ENCODE assay signal across 10 mouse cellular contexts in the genomic region with DNA sequence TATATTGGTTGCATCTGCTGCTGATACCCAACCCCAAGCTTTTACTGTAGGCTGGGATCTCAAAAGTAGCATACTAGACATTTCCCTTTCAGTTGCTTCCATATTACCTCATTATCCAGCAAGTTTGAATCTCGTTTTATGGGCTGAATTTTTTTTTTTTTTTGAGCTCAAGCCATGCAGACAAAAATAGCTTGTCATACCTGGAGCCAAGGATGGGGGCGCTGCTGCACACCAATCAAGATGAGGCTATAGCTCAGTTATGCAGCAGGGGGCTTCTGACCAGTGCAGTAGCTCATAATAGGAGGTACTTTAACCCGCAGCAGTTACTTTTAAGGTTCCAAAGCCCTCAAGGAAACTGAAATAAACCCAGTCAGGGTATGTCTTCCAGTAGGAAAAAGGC. TPM values are rescaled to one million over a fixed set of nuclear protein-coding genes. Genes with fewer than 3 reads are reported as not detected.
DNase-seq lines count a peak whose midpoint lies in the region; ATAC-seq and TF ChIP-seq lines count a peak whose summit lies in the region.
"Had no signal": no experiment of that assay in that cellular context is flagged by ENCODE, and none has a peak within 500 bp of the region (broad histone marks: within the 10 kb centered on the region; RNA-seq: fewer than 3 reads in every experiment).

No protein-coding gene starts in this region.

- TF ChIP-seq CTCF in lung, embryonic 14.5 days (IDR thresholded peaks at IDR 0.05; ENCODE audit: low read depth), result peak; percentile 61
- TF ChIP-seq CTCF in Patski (IDR thresholded peaks at IDR 0.05), result peak; percentile 68
- peak; percentile 42; the same call in 1 of the 2 replicates for TF ChIP-seq CTCF in small intestine, adult 2 months (IDR thresholded peaks at IDR 0.05; ENCODE audit: extremely low read depth, insufficient read length, insufficient replicate concordance, low read depth, low read length)

- H3K27me3 ChIP-seq in forebrain, embryonic 14.5 days (replicated peaks; ENCODE audit: control insufficient read depth, insufficient read depth, low read length), result no peaks in the 10 kb centered on the region
- no peaks in the 10 kb centered on the region for H3K27me3 ChIP-seq in forebrain, embryonic 15.5 days
- no peaks in the 10 kb centered on the region for H3K27me3 ChIP-seq in lung, embryonic 14.5 days (ENCODE audit: insufficient read depth, low read length)
- no peaks in the 10 kb centered on the region for H3K27me3 ChIP-seq in Patski
- H3K27me3 ChIP-seq in small intestine, adult 2 months (ENCODE audit: control insufficient read depth, insufficient read depth, low read length), result no peaks in the 10 kb centered on the region
- H3K27me3 ChIP-seq: hindbrain, embryonic 15.5 days had no signal

- no peak for TF ChIP-seq POLR2A in small intestine, adult 2 months (IDR thresholded peaks at IDR 0.05; ENCODE audit: low read depth, low read length)

- H3K4me1 ChIP-seq in forebrain, embryonic 14.5 days (ENCODE audit: control insufficient read depth, insufficient read depth, low read length), result no peaks in the 10 kb centered on the region
- peaks cover 5% of the 10 kb centered on the region for H3K4me1 ChIP-seq in forebrain, embryonic 15.5 days
- no peaks in the 10 kb centered on the region for H3K4me1 ChIP-seq in lung, embryonic 14.5 days (ENCODE audit: insufficient read depth)
- peaks cover 10% of the 10 kb centered on the region; the same call in 1 of the 2 replicates for H3K4me1 ChIP-seq in small intestine, adult 2 months (ENCODE audit: control insufficient read depth, insufficient read depth, insufficient read length, low read length)
- H3K4me1 ChIP-seq: hindbrain, embryonic 15.5 days had no signal

- DNase-seq in forebrain, embryonic 14.5 days (ENCODE audit: low spot score), result peak; percentile 34
- peak; percentile 78 for DNase-seq in lung, embryonic 14.5 days
- no peak for DNase-seq in lung, postnatal 25 days (ENCODE audit: low spot score)
- DNase-seq in Patski (ENCODE audit: low read depth, low spot score), result no peak
- peak; percentile 67 for DNase-seq in kidney, postnatal 10 days
- DNase-seq in heart, adult 18-20 months, result no peak

- no peak overlapping the region for H3K27ac ChIP-seq in forebrain, embryonic 14.5 days (ENCODE audit: low read depth, low read length)
- H3K27ac ChIP-seq in forebrain, embryonic 15.5 days (replicated peaks), result no peak overlapping the region
- H3K27ac ChIP-seq in lung, embryonic 14.5 days (ENCODE audit: low read depth), result no peak overlapping the region
- H3K27ac ChIP-seq in small intestine, adult 2 months (ENCODE audit: insufficient read depth, low read depth, low read length), result no peak overlapping the region
- H3K27ac ChIP-seq: hindbrain, embryonic 15.5 days had no signal

- H3K4me2 ChIP-seq in forebrain, embryonic 14.5 days (ENCODE audit: low read length), result no peak overlapping the region
- no peak overlapping the region for H3K4me2 ChIP-seq in forebrain, embryonic 15.5 days (replicated peaks)
- no peak overlapping the region for H3K4me2 ChIP-seq in lung, embryonic 14.5 days
- H3K4me2 ChIP-seq: hindbrain, embryonic 15.5 days had no signal

- H3K9ac ChIP-seq in forebrain, embryonic 14.5 days (ENCODE audit: low read length), result no peak overlapping the region
- H3K9ac ChIP-seq in forebrain, embryonic 15.5 days (replicated peaks), result no peak overlapping the region
- H3K9ac ChIP-seq in lung, embryonic 14.5 days, result no peak overlapping the region
- H3K9ac ChIP-seq: hindbrain, embryonic 15.5 days had no signal

- whole genome bisulfite sequencing in forebrain, embryonic 14.5 days, result 24% methylated on average over 3 of the region's 3 CpGs
- WGBS in forebrain, embryonic 15.5 days, result 19% methylated on average over 3 of the region's 3 CpGs
- WGBS in lung, embryonic 14.5 days, result 27% methylated on average over 3 of the region's 3 CpGs
- WGBS in small intestine, adult 2 months, result 42% methylated on average over 3 of the region's 3 CpGs

- in situ Hi-C loops in Patski (cut with MboI; ENCODE audit: low pct_unique_long_range_greater_than_20kb), result no loop called here

- ATAC-seq in forebrain, embryonic 14.5 days, result no peak
- ATAC-seq in forebrain, embryonic 15.5 days (replicated peaks), result no peak
- ATAC-seq in lung, embryonic 14.5 days (ENCODE audit: insufficient read depth), result no peak
- no peak for ATAC-seq in Patski

- H3K36me3 ChIP-seq in forebrain, embryonic 14.5 days (ENCODE audit: control insufficient read depth, insufficient read depth, low read length), result 0 out of 2 replicates have a peak, but pooled peaks cover 4% of the 10 kb centered on the region
- peaks cover 6% of the 10 kb centered on the region for H3K36me3 ChIP-seq in forebrain, embryonic 15.5 days
- H3K36me3 ChIP-seq in lung, embryonic 14.5 days (ENCODE audit: insufficient read depth), result no peaks in the 10 kb centered on the region
- no peaks in the 10 kb centered on the region; the same call in 1 of the 2 replicates for H3K36me3 ChIP-seq in small intestine, adult 2 months (ENCODE audit: control insufficient read depth, insufficient read depth, low read length)
- H3K36me3 ChIP-seq: hindbrain, embryonic 15.5 days had no signal

- CTCF ChIA-PET in Patski (lab: Charles Lee), result interaction anchor here (0.6 to 1.6 kb wide), 9 partner anchors 9 to 58 kb away, joined by 3 to 7 read pairs (median 3); no protein-coding TSS in a partner anchor

- no peak overlapping the region for H3K4me3 ChIP-seq in forebrain, embryonic 14.5 days (ENCODE audit: low read depth, low read length)
- no peak overlapping the region for H3K4me3 ChIP-seq in forebrain, embryonic 15.5 days
- H3K4me3 ChIP-seq in lung, embryonic 14.5 days (ENCODE audit: low read depth, low read length), result no peak overlapping the region
- no peak overlapping the region for H3K4me3 ChIP-seq in small intestine, adult 2 months (ENCODE audit: low read depth, low read length)
- H3K4me3 ChIP-seq: hindbrain, embryonic 15.5 days had no signal

- no peaks in the 10 kb centered on the region for H3K9me3 ChIP-seq in forebrain, embryonic 14.5 days (replicated peaks; ENCODE audit: control insufficient read depth, low read length)
- no peaks in the 10 kb centered on the region for H3K9me3 ChIP-seq in forebrain, embryonic 15.5 days
- H3K9me3 ChIP-seq in lung, embryonic 14.5 days (ENCODE audit: low read depth, low read length), result no peaks in the 10 kb centered on the region
- H3K9me3 ChIP-seq: hindbrain, embryonic 15.5 days had no signal

- POLR2A ChIA-PET in Patski (lab: Charles Lee), result interaction anchor here (0.7 to 1.1 kb wide), 2 partner anchors 11 to 28 kb away, joined by 4 read pairs; no protein-coding TSS in a partner anchor

RNA-seq across cellular contexts. Expression of gene Cldn20, which starts 34.3 kb away (rescaled TPM):
- polyA plus RNA-seq in forebrain, embryonic 14.5 days (2014; fragmentation: Nextera tagmentation; extraction: Ambion mirVana), result 0.84 and 0.94 TPM in 2 replicates
- polyA plus RNA-seq in forebrain, embryonic 15.5 days (2015; fragmentation: Nextera tagmentation; extraction: Ambion mirVana), result 0.31 and 0.83 TPM in 2 replicates
- polyA plus RNA-seq in lung, embryonic 14.5 days (2014; fragmentation: Nextera tagmentation; extraction: Ambion mirVana), result not detected in 2 replicates
- polyA plus RNA-seq in Patski (2021), result 0.58 TPM
- 0.57 TPM in 1 of 2 replicates, not detected in the other for polyA plus RNA-seq in small intestine, adult 2 months (2012; rRNA removed)
- not detected for total RNA-seq in heart, adult 18-20 months (2021)
- polyA plus RNA-seq: neural tube, embryonic 14.5 days had no signal

RNA-seq across cellular contexts. Expression of gene Tfb1m, which starts 59.5 kb away (rescaled TPM):
- 14.7 and 16.0 TPM in 2 replicates for polyA plus RNA-seq in forebrain, embryonic 14.5 days (2014; fragmentation: Nextera tagmentation; extraction: Ambion mirVana)
- 13.7 and 14.9 TPM in 2 replicates for polyA plus RNA-seq in forebrain, embryonic 15.5 days (2015; fragmentation: Nextera tagmentation; extraction: Ambion mirVana)
- polyA plus RNA-seq in lung, embryonic 14.5 days (2014; fragmentation: Nextera tagmentation; extraction: Ambion mirVana), result 13.4 and 13.6 TPM in 2 replicates
- 12.8 TPM for polyA plus RNA-seq in Patski (2021)
- 0.22 and 0.34 TPM in 2 replicates for polyA plus RNA-seq in small intestine, adult 2 months (2012; rRNA removed)
- 10 to 100 TPM; 11.4 to 13.1 TPM for total RNA-seq in heart, adult 18-20 months (2021)

Comparison
In these comparisons a context has a peak if more than half of its experiments do, and no peak if none do; other contexts are left out.
1. DNase-seq: peak in forebrain, embryonic 14.5 days (single experiment), lung, embryonic 14.5 days (single experiment) and kidney, postnatal 10 days (single experiment); none in lung, postnatal 25 days (single experiment), Patski (single experiment) and heart, adult 18-20 months (0 of 2).
2. RNA of gene Tfb1m, which starts 59.5 kb away (polyA plus RNA-seq): 14.7 to 16.0 TPM in forebrain, embryonic 14.5 days, 13.7 to 14.9 TPM in forebrain, embryonic 15.5 days, 13.4 to 13.6 TPM in lung, embryonic 14.5 days and 12.8 TPM in Patski (single experiment); 0.22 to 0.34 TPM in small intestine, adult 2 months; every median in the first group is over 10 times any median in the second.
3. Peak in every context shown above with its lines, with median percentiles within 50 percentile points of each other: CTCF ChIP-seq.